Mouse (Mus musculus) thymus, adult 2 months (tissue): ENCODE data around the gene Ece2.

Experiments
- CTCF ChIP-seq: fragments of 200-500 bp; IDR thresholded peaks from 2 replicates; pipeline ENCODE4 v1.5.1; 2012; ENCODE audit warnings: mild to moderate bottlenecking, control low read depth, low read length, moderate library complexity, borderline replicate concordance; ENCODE audit not compliant: control insufficient read depth, poor library complexity, insufficient read depth; ENCODE audit errors: extremely low read depth
- POLR2A ChIP-seq: fragments of 200-500 bp; IDR thresholded peaks from 2 replicates; pipeline ENCODE4 v1.6.1; 2012; ENCODE audit warnings: mild to moderate bottlenecking, low read length, control low read depth, moderate library complexity; ENCODE audit not compliant: control insufficient read depth, poor library complexity, insufficient read depth; ENCODE audit errors: extremely low read depth

DNA sequence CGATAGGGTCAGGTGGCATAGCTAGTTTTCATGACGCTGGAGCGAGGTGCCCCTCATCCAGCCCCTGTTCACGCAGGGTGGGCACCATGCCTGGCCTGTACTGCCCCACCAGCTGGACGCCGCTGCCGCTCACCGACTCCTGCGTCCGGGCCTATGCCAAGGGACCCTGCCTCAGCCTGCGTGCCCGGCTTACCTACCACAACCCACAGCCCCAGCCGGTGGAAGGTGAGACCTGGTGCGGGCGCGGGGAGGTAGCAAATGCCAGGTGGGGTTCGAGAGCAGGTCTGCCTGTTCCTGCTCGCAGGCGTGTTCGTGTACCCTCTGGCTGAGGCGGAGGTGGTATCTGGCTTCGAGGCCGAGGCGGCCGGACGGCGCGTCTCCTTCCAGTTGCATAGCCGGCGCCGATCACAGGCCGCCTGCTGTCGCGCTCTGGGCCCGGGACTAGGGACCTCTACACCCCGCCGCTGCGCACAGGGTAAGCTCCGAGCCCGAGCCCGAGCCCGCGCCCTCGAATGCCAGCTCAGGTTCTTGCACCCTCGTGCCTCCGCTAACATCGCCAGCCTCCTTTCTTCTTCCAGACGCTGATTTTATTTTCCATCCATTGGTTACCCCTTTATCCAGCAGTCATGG lies 38.4 kb upstream of the Ece2 start:
- TF ChIP-seq CTCF = no peak
- TF ChIP-seq POLR2A = no peak
